Mouse (Mus musculus) liver, adult 2 months (tissue): ENCODE results near the gene Eps8l2.

ENCODE experiments used
- CTCF ChIP-seq: fragments of 200-500 bp; IDR thresholded peaks from 2 replicates; pipeline ENCODE4 v1.5.1; 2011; ENCODE audit warnings: low read depth, low read length, control low read depth
- POLR2A ChIP-seq: fragments of 200-500 bp; IDR thresholded peaks from 2 replicates; pipeline ENCODE4 v1.6.1; 2011; ENCODE audit warnings: low read length, control low read depth; ENCODE audit not compliant: insufficient read depth; ENCODE audit errors: extremely low read depth

DNA sequence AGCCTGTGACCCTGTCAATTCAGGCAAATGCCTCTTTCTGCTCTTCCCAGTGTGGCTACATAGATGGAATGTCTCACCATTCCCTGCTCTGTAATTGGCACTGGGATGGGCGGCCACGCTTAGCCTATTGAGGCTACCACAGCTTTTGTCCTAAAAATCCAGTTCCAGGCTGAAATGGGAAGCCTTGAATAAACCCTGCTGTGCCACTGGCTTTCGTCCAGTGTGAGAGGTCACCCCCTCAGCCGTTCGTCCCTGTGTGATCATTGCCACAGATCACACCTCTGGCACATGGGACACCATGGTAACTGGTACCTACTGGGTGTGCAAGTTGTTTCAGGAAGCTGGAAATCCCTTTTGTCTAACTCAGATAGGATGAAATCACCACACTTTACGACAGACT is 34.9 kb downstream of the Eps8l2 start:
- TF ChIP-seq CTCF = no peak
- no peak for TF ChIP-seq POLR2A
